Mouse (Mus musculus): ENCODE data around the gene Sec1. TPM values are rescaled to one million over a fixed set of nuclear protein-coding genes. Genes with fewer than 3 reads are reported as not detected.
"Not testable (repeated sequence)": the region's sequence is repeated elsewhere in the genome, so short reads cannot be mapped to it uniquely, and the experiment has no call there.

The Sec1 gene
- polyA plus RNA-seq, 1 experiment from 2014 or later = 0.27 TPM

- not testable (repeated sequence) for H3K36me3 ChIP-seq (replicated peaks; ENCODE audit: control insufficient read depth, insufficient read depth, low read depth, low read length); H3K27me3 ChIP-seq (ENCODE audit: control insufficient read depth, insufficient read depth, low read length); H3K4me1 ChIP-seq (ENCODE audit: control insufficient read depth, insufficient read depth, low read length); DNase-seq (ENCODE audit: low spot score); ATAC-seq (replicated peaks; ENCODE audit: insufficient number of reproducible peaks, low FRiP score, low TSS enrichment, low read depth); H3K27ac ChIP-seq (replicated peaks; ENCODE audit: low read depth, low read length); H3K9ac ChIP-seq (replicated peaks; ENCODE audit: low read length); H3K4me2 ChIP-seq (ENCODE audit: low read depth, low read length); H3K4me3 ChIP-seq (ENCODE audit: low read depth, low read length); H3K9me3 ChIP-seq (replicated peaks; ENCODE audit: control insufficient read depth, low read length)
- WGBS = 90% methylated on average over 6 of the region's 6 CpGs
These were observed 32.5 kb downstream of the Sec1 start for GRCm38 (mm10) chr7:45661702-45662101.

- no peaks in the 10 kb centered on the region for H3K4me1 ChIP-seq (ENCODE audit: control insufficient read depth, insufficient read depth, low read length)
- DNase-seq (ENCODE audit: low spot score) (no peak), ATAC-seq (replicated peaks; ENCODE audit: insufficient number of reproducible peaks, low FRiP score, low TSS enrichment, low read depth) (no peak)
- H3K9me3 ChIP-seq (replicated peaks; ENCODE audit: control insufficient read depth, low read length) = no peaks in the 10 kb centered on the region
- WGBS = 84% methylated on average over 11 of the region's 11 CpGs
- no peaks in the 10 kb centered on the region for H3K36me3 ChIP-seq (replicated peaks; ENCODE audit: control insufficient read depth, insufficient read depth, low read depth, low read length)
- H3K4me2 ChIP-seq (ENCODE audit: low read depth, low read length) = no peak overlapping the region
- no peak overlapping the region for H3K4me3 ChIP-seq (ENCODE audit: low read depth, low read length)
- no peak overlapping the region for H3K9ac ChIP-seq (replicated peaks; ENCODE audit: low read length)
- H3K27me3 ChIP-seq (ENCODE audit: control insufficient read depth, insufficient read depth, low read length) = no peaks in the 10 kb centered on the region
- no peak overlapping the region for H3K27ac ChIP-seq (replicated peaks; ENCODE audit: low read depth, low read length)
These were observed 33.3 kb downstream of the Sec1 start for GRCm38 (mm10) chr7:45660746-45661478.

- H3K4me1 ChIP-seq (ENCODE audit: control insufficient read depth, insufficient read depth, low read length) = no peaks in the 10 kb centered on the region
- no peaks in the 10 kb centered on the region for H3K36me3 ChIP-seq (replicated peaks; ENCODE audit: control insufficient read depth, insufficient read depth, low read depth, low read length)
- DNase-seq (ENCODE audit: low spot score) = peak; percentile 41
- ATAC-seq (replicated peaks; ENCODE audit: insufficient number of reproducible peaks, low FRiP score, low TSS enrichment, low read depth) = peak; percentile 37; the same call in 1 of the 2 replicates
- no peak overlapping the region for H3K4me3 ChIP-seq (ENCODE audit: low read depth, low read length)
- 0 out of 2 replicates have a peak overlapping the region, but pooled peaks have one; percentile 14 for H3K4me2 ChIP-seq (ENCODE audit: low read depth, low read length)
- no peaks in the 10 kb centered on the region for H3K9me3 ChIP-seq (replicated peaks; ENCODE audit: control insufficient read depth, low read length)
- no peaks in the 10 kb centered on the region for H3K27me3 ChIP-seq (ENCODE audit: control insufficient read depth, insufficient read depth, low read length)
- no peak overlapping the region for H3K9ac ChIP-seq (replicated peaks; ENCODE audit: low read length)
- 30% methylated on average over 17 of the region's 17 CpGs for WGBS
- no peak overlapping the region for H3K27ac ChIP-seq (replicated peaks; ENCODE audit: low read depth, low read length)
These were observed 39.7 kb downstream of the Sec1 start for GRCm38 (mm10) chr7:45654424-45655047.

- H3K4me1 ChIP-seq (ENCODE audit: control insufficient read depth, insufficient read depth, low read length); H3K27me3 ChIP-seq (ENCODE audit: control insufficient read depth, insufficient read depth, low read length); H3K9me3 ChIP-seq (replicated peaks; ENCODE audit: control insufficient read depth, low read length); H3K36me3 ChIP-seq (replicated peaks; ENCODE audit: control insufficient read depth, insufficient read depth, low read depth, low read length); H3K27ac ChIP-seq (replicated peaks; ENCODE audit: low read depth, low read length); DNase-seq (ENCODE audit: low spot score); H3K4me3 ChIP-seq (ENCODE audit: low read depth, low read length); H3K9ac ChIP-seq (replicated peaks; ENCODE audit: low read length); H3K4me2 ChIP-seq (ENCODE audit: low read depth, low read length); ATAC-seq (replicated peaks; ENCODE audit: insufficient number of reproducible peaks, low FRiP score, low TSS enrichment, low read depth): not testable (repeated sequence)
- 95% methylated on average over 19 of the region's 20 CpGs for WGBS
These were observed 43.7 kb downstream of the Sec1 start for GRCm38 (mm10) chr7:45650484-45650883.

GRCm38 (mm10) chr7:45649351-45649750, 44.9 kb downstream of the Sec1 start:
- ATAC-seq (replicated peaks; ENCODE audit: insufficient number of reproducible peaks, low FRiP score, low TSS enrichment, low read depth) (no peak), DNase-seq (ENCODE audit: low spot score) (no peak)
- H3K27me3 ChIP-seq (ENCODE audit: control insufficient read depth, insufficient read depth, low read length) = no peaks in the 10 kb centered on the region
- no peaks in the 10 kb centered on the region for H3K36me3 ChIP-seq (replicated peaks; ENCODE audit: control insufficient read depth, insufficient read depth, low read depth, low read length)
- WGBS = 85% methylated on average over 8 of the region's 8 CpGs
- H3K9me3 ChIP-seq (replicated peaks; ENCODE audit: control insufficient read depth, low read length) = no peaks in the 10 kb centered on the region
- H3K4me2 ChIP-seq (ENCODE audit: low read depth, low read length) = no peak overlapping the region
- H3K27ac ChIP-seq (replicated peaks; ENCODE audit: low read depth, low read length) = no peak overlapping the region
- no peaks in the 10 kb centered on the region; the same call in 1 of the 2 replicates for H3K4me1 ChIP-seq (ENCODE audit: control insufficient read depth, insufficient read depth, low read length)
- H3K4me3 ChIP-seq (ENCODE audit: low read depth, low read length) = no peak overlapping the region
- H3K9ac ChIP-seq (replicated peaks; ENCODE audit: low read length) = no peak overlapping the region

- 79% methylated on average over 4 of the region's 4 CpGs for WGBS
- H3K27me3 ChIP-seq (ENCODE audit: control insufficient read depth, insufficient read depth, low read length) = no peaks in the 10 kb centered on the region
- H3K4me1 ChIP-seq (ENCODE audit: control insufficient read depth, insufficient read depth, low read length) = no peaks in the 10 kb centered on the region; the same call in 1 of the 2 replicates
- no peak overlapping the region for H3K4me2 ChIP-seq (ENCODE audit: low read depth, low read length)
- ATAC-seq (replicated peaks; ENCODE audit: insufficient number of reproducible peaks, low FRiP score, low TSS enrichment, low read depth) = no peak
- H3K4me3 ChIP-seq (ENCODE audit: low read depth, low read length) = no peak overlapping the region
- H3K9me3 ChIP-seq (replicated peaks; ENCODE audit: control insufficient read depth, low read length) = no peaks in the 10 kb centered on the region
- H3K9ac ChIP-seq (replicated peaks; ENCODE audit: low read length) = no peak overlapping the region
- no peak for DNase-seq (ENCODE audit: low spot score)
- H3K27ac ChIP-seq (replicated peaks; ENCODE audit: low read depth, low read length) = no peak overlapping the region
- no peaks in the 10 kb centered on the region for H3K36me3 ChIP-seq (replicated peaks; ENCODE audit: control insufficient read depth, insufficient read depth, low read depth, low read length)
These were observed 47.5 kb downstream of the Sec1 start for GRCm38 (mm10) chr7:45646671-45647070.

- Histone ChIP-seq H3K9ac (replicated peaks; ENCODE audit: low read length) (no peak overlapping the region), H3K9me3 (replicated peaks; ENCODE audit: control insufficient read depth, low read length) (no peaks in the 10 kb centered on the region), H3K27ac (replicated peaks; ENCODE audit: low read depth, low read length) (no peak overlapping the region), H3K4me1 (ENCODE audit: control insufficient read depth, insufficient read depth, low read length) (no peaks in the 10 kb centered on the region; the same call in 1 of the 2 replicates), H3K4me2 (ENCODE audit: low read depth, low read length) (no peak overlapping the region), H3K27me3 (ENCODE audit: control insufficient read depth, insufficient read depth, low read length) (no peaks in the 10 kb centered on the region), H3K4me3 (ENCODE audit: low read depth, low read length) (no peak overlapping the region), H3K36me3 (replicated peaks; ENCODE audit: control insufficient read depth, insufficient read depth, low read depth, low read length) (no peaks in the 10 kb centered on the region)
- DNase-seq (ENCODE audit: low spot score) (no peak), ATAC-seq (replicated peaks; ENCODE audit: insufficient number of reproducible peaks, low FRiP score, low TSS enrichment, low read depth) (no peak)
- 83% methylated on average over 7 of the region's 7 CpGs for WGBS
These were observed 48.6 kb downstream of the Sec1 start for GRCm38 (mm10) chr7:45645591-45645971.

Measured in embryonic facial prominence, embryonic 11.5 days (tissue).